Mouse (Mus musculus) olfactory bulb, adult 2 months (tissue): ENCODE measurements around the gene Igsf9.

ENCODE experiments used
- CTCF ChIP-seq: fragments of 200-500 bp; IDR thresholded peaks from 2 replicates; pipeline ENCODE4 v1.5.1; 2012; ENCODE audit warnings: low read depth, mild to moderate bottlenecking, low read length, moderate library complexity; ENCODE audit not compliant: insufficient read depth
- POLR2A ChIP-seq: fragments of 200-500 bp; IDR thresholded peaks from 2 replicates; pipeline ENCODE4 v1.6.1; 2012; ENCODE audit warnings: mild to moderate bottlenecking, low read depth, low read length, moderate library complexity; ENCODE audit not compliant: insufficient read depth

DNA sequence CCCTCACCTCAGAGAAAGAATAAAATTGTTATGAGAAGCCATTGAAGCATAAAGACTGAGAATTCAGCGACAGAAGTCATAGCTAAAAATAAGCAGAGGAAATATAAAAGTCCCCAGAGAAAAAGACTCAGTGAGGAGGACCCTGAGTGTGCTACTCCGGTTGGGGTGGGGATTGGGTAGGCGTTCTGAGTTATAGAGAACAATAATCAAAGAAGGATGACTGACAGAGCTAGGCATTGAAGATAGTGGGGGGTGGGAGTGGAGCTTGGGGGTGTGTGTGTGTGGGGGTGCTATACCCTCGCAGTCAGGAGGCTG, 47.8 kb upstream of the Igsf9 start:
- TF ChIP-seq POLR2A = no peak
- no peak for TF ChIP-seq CTCF
